Mouse (Mus musculus) brain, embryonic 14.5 days (tissue): ENCODE results near the gene Mrpl37.

Source experiments
- CTCF ChIP-seq: fragments of 200-500 bp; IDR thresholded peaks from 2 replicates; pipeline ENCODE4 v1.5.1; 2012; ENCODE audit warnings: inconsistent platforms, mild to moderate bottlenecking, moderate library complexity, borderline replicate concordance; ENCODE audit not compliant: insufficient read depth, insufficient read length; ENCODE audit errors: extremely low read depth
- POLR2A ChIP-seq: fragments of 200-500 bp; IDR thresholded peaks from 2 replicates; pipeline ENCODE4 v1.6.1; 2012; ENCODE audit warnings: mild to moderate bottlenecking, inconsistent platforms, borderline replicate concordance; ENCODE audit not compliant: poor library complexity, insufficient read depth, insufficient read length, severe bottlenecking; ENCODE audit errors: extremely low read depth

- TF ChIP-seq CTCF = no peak
- TF ChIP-seq POLR2A = no peak
Measured at GRCm38 (mm10) chr4:107008161-107008560, 58.5 kb downstream of the Mrpl37 start.
